Mouse (Mus musculus) kidney, adult 10 weeks (tissue): ENCODE results near the gene Rif1. TPM values are rescaled to one million over a fixed set of nuclear protein-coding genes. Genes with fewer than 3 reads are reported as not detected.

Experiments
- polyA plus RNA-seq: library from polyadenylated mRNA; stranded (reverse); fragments of 350-450 nt; fragmentation: Illumina TruSeq; extraction: RNeasy Lipid Tissue Mini Kit (QIAGEN cat#74804); gene quantifications from one replicate; pipeline ENCODE4 v1.2.3, GENCODE M21; 2014; ENCODE audit warnings: low read depth, low replicate concordance

The Rif1 gene
- 39.3 TPM for polyA plus RNA-seq

GRCm38 (mm10) chr2:52072491-52073140, at the start of gene Rif1:
Gene Rif1, plus strand, starts transcription at chr2:52072832.

GRCm38 (mm10) chr2:52037882-52038281, 34.8 kb upstream of the Rif1 start, which contains the start of gene Tnfaip6:
Gene Tnfaip6, plus strand, starts transcription at chr2:52038009.

Other genes with a start within 250 kb of the Rif1 start
- gene Rbm43, start 137.7 kb upstream of the Rif1 start, polyA plus RNA-seq, result 21.8 TPM
- gene Nmi, start 99.3 kb upstream of the Rif1 start, polyA plus RNA-seq, result 34.2 TPM
- gene Tnfaip6, start 34.8 kb upstream of the Rif1 start, polyA plus RNA-seq, result not detected